Mouse (Mus musculus): ENCODE measurements around the gene Inip.
"Not testable (repeated sequence)": the region's sequence is repeated elsewhere in the genome, so short reads cannot be mapped to it uniquely, and the experiment has no call there.

Inip gene

GRCm38 (mm10) chr4:59808396-59808795 lies 7.0 kb upstream of the Inip start:
- no peak for DNase-seq (ENCODE audit: low spot score)

- DNase-seq (ENCODE audit: low spot score): no peak
These were observed 6.1 kb upstream of the Inip start for GRCm38 (mm10) chr4:59807521-59807920.

GRCm38 (mm10) chr4:59806879-59807195 lies 5.4 kb upstream of the Inip start:
- DNase-seq (ENCODE audit: low spot score): no peak

DNA sequence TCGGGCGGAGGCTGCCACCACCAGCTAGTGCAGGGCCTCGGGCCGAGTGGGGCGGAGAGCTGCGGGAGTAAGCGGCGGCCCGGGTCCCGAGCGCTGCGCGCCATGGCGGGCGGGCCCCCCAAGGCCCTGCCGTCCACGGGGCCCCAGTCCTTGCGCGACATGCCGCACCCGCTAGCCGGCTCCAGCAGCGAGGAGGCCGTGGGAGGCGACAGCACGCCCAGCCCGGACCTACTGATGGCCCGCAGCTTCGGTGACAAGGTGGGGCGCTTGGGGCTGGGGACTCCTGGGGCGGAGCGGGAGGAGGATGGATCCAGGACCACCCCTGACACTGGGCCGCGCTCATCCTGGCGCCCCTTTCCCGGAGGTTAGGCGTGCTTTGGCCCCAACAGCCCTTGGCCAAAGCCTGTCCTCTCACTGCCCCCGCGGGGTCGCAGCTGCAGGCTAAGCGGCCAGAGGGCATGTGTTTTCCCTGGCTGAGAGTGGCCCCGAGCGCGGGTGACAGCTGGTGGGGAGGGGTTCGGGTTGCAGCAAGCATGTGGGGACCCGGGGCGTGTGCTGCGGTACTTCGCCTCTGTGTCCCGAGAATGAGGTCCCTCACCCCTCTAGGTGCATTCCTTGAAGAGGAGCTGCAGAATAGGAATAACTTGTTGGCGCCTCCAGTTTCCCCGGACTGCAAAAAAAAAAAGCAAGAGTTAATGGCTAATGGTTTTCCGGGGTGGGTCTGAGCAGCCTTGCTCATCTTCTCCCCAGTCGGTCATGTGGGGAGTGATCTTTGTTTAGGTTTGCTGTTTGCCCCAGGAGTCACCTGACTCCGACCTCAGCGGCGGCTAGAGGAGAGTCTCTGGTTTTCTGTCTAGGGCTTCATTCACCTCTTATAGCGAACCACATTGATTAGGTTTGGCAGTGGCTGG lies 4.8 kb upstream of the Inip start:
- no peak for DNase-seq (ENCODE audit: low spot score)

- peak; percentile 77 for DNase-seq (ENCODE audit: low spot score)
These were observed 4.0 kb upstream of the Inip start, which contains the start of gene Snx30 for GRCm38 (mm10) chr4:59805181-59805967. TSS of gene Snx30 (plus strand) at chr4:59805840.

GRCm38 (mm10) chr4:59804754-59805153 lies 3.4 kb upstream of the Inip start:
- DNase-seq (ENCODE audit: low spot score): no peak

DNA sequence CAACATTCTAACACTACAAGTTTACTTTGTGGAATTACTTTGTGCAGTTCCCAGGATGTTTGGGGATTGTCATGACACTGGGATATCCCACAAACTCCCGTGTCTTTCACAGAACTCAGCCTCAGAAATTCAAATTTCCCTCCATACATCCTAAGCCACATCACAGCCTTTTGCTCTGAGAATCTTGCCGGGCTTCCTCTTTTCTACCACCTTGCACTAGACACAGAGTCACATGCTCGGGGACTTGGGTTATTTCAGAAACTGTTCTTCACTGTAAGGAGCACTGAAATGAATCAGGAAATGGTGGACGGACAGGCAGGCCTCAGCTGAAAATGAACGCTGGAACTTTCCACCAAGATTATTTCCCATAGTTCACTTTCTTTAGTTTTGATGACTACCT lies 2.0 kb upstream of the Inip start:
- DNase-seq (ENCODE audit: low spot score): no peak

DNA sequence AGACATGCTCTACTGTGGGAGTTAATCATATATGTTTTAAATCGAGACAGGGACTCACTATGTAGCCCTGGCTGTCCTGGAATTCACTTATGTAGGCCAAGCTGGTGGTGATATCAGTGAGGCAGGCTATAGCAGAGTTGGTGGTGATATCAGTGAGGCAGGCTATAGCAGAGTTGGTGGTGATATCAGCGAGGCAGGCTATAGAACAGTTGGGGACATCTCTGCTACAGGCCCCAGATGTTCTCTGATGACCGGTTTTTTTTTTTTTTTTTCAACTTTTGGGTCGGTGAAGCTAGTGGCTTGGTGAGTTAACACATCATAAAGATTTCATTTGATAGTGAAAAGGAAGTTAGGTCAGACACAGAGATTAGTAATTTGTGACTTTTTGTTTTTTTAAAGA lies 1.4 kb upstream of the Inip start:
- DNase-seq (ENCODE audit: low spot score): no peak

DNA sequence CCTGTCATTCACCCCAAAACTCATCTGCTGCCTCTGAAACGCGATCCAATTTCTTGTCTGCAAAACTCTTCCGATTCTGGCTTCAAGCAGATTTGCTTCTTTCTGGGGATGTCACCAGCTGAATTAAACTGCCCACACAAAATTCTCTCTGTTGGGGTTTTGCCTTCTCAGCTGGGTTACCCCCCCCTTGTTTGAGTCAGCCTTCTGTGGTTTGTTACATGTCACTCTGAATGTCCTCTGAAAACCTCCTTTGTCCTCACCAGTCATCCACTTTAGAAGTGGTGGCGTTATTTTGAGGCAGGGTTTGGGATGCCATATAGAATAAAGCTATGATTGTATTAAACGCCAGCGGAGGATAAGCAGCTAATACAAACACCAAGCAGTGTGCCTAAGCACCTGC lies 718 bp upstream of the Inip start:
- no peak for DNase-seq (ENCODE audit: low spot score)

- DNase-seq (ENCODE audit: low spot score): no peak
These were observed 1.2 kb downstream of the Inip start for GRCm38 (mm10) chr4:59800181-59800580.

DNA sequence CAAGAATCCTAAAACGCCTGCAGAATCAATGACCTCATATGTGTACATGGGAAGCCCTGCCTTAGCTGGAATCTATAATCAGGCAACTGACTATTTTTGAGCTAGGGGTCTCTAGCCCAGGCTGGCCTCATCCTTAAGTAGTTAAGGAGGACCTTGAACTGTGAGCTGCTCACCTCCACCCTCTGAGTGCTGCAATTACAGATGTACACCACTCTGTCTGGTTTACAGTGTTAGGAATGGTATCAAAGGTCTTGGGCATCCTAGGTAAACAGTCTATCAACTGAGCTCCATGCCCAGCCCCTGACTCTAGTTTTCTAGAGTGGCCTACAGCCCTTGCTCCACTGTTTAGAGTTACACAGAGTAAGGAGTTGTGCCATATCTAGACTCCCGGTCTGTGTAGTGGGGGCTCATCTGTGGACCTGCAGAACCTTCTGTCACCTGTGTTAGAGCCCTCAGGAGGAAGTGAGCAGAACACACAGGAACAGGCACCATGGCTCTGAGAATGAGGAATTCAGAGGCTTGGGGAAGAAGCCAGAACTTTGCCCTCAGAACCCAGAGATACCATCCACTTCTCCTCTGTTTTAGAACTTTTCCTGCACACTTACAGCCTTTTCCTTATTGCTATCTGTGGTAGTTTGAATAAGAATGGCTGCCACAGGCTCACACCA lies 5.5 kb downstream of the Inip start:
- no peak for DNase-seq (ENCODE audit: low spot score)

DNA sequence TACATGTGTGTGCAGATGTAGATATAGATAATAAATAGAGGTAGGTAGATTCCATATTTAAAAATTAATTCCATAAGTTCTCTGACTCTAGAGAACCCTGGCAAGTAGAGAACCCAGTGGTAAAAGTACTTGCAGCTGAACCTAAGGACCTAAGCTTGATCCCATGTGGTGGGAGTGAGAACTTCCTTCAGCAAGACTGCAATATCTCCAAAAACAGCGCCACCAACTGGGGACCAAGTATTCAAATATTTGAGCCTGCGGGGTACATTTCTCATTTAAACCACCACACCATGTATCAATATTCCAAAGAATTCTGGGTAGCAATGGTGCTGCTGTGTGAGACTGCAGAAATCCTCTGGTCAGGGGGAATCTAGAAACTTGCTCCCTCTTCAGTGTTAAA lies 7.3 kb downstream of the Inip start:
- DNase-seq (ENCODE audit: low spot score): no peak

- DNase-seq (ENCODE audit: low spot score): not testable (repeated sequence)
These were observed 7.8 kb downstream of the Inip start for GRCm38 (mm10) chr4:59793626-59794025.

GRCm38 (mm10) chr4:59789015-59789414 lies 12.4 kb downstream of the Inip start:
- DNase-seq (ENCODE audit: low spot score): no peak

- DNase-seq (ENCODE audit: low spot score): no peak
These were observed 14.3 kb downstream of the Inip start for GRCm38 (mm10) chr4:59787126-59787525.

DNA sequence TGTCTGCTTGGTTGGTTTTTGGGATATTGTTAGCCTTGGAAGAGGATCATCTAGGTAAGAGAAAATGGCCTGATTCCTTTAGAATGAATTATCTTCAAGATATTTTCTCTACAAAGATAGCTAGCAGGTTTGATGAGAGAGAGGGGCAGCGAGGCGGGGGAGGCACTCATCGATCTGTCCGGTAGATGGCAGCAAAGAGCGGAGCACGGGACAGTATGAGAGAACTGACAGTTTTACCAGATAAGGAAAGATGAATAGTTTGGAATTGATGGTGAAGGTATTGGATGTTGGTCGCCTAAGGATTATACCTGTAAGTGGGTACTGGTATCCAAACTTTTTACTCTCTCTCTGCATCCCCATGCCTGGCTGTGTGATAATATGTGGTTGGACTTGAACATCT lies 14.7 kb downstream of the Inip start:
- peak; percentile 69 for DNase-seq (ENCODE audit: low spot score)

- no peak for DNase-seq (ENCODE audit: low spot score)
These were observed 16.0 kb downstream of the Inip start for GRCm38 (mm10) chr4:59785412-59785811.

GRCm38 (mm10) chr4:59783685-59784279 lies 17.6 kb downstream of the Inip start:
- DNase-seq (ENCODE audit: low spot score): peak; percentile 75

GRCm38 (mm10) chr4:59782853-59783684 lies 18.3 kb downstream of the Inip start:
- no peak for DNase-seq (ENCODE audit: low spot score)

- no peak for DNase-seq (ENCODE audit: low spot score)
These were observed 20.8 kb downstream of the Inip start for GRCm38 (mm10) chr4:59780568-59780967.

DNA sequence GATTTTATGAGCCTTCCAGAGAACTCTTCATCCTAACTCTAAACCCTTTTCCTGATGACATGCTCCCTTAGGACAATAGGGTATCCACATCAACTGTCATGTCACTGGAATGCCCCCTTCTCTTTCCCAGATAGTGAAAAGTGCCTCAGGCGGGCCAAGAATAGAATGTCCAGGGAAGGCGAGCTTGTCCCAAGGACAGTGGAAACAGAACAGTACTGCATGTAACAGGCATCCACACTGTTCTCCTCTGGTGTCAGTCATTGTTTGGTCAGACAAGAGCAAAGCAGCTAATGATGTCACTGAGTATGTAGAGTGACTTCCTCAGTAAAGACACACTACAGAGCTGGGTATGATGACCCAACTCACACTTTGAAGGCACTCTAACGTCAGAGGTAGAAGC lies 23.6 kb downstream of the Inip start:
- DNase-seq (ENCODE audit: low spot score): no peak
